Mouse (Mus musculus) urinary bladder, postnatal 10 days (tissue): ENCODE data around the gene Rcor1.

Experiments used
- DNase-seq: peaks from one replicate; pipeline ENCODE4 v3.0.0; 2022; ENCODE audit warnings: low spot score

Gene Rcor1

DNA sequence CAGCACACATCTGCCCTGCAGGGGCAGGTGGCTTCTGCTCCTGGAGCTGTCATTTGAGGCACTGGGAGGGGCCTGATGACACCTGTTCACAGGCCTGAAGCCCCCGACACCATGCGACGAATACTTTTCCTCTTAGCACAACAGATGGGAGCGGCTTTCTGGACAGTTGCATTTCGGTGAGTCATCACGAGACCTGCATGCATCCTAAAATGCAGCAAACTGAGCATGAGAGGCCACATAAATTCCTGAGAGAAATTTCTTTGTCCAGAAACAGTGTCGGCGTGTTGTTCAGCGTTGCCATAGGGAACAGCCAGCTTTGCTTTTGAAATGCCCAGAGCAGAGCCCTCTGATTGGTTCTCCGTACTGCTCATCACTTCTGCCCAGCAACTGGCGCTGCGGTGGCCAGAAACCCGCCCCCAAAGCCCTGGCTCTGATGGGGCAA lies 125.2 kb downstream of the Rcor1 start:
- DNase-seq: peak; percentile 66

DNA sequence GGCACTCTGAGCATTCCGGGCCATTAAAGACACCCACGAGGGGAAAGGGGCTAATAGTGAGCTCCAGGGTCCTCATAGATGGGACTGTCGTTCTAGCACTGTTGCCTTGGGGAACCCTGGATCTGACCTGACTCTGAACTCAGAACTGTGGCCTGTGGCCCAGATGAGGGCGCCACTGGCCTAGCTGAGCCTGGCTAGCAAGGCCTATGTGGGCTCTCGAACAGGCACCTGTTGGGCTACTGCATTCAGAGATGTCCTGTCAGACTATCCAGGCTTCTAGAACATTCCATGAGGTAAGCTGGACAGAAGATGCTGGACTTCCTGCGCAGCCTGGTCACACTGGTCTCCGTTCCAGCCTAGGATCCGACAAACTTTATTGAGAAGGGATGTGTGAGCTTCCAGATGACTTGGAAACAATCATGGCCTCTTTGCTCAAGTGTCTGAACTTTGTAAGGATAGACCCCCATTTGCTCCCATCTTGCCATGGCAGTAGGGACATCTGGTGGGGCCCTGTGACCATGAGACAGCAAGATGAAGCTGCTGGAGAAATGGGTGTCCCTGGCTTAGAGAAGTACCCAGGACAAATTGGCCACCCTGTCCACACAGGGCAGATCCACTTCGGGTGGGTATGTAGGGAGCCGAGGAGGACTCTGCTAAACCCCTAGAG lies 126.1 kb downstream of the Rcor1 start:
- no peak for DNase-seq
